Mouse (Mus musculus) hematopoietic multipotent progenitor cell, adult 10-12 weeks (in vitro differentiated cells): ENCODE data around the gene Mrps22. TPM values are rescaled to one million over a fixed set of nuclear protein-coding genes. Genes with fewer than 3 reads are reported as not detected.

ENCODE experiments used
- polyA plus RNA-seq: library from polyadenylated mRNA; stranded (reverse); fragments of >175 nt; gene quantifications from 2 replicates; pipeline ENCODE4 v1.2.3, GENCODE M21; 2012; ENCODE audit warnings: low replicate concordance

Mrps22 gene
- 8.3 and 10.7 TPM in 2 replicates for polyA plus RNA-seq

GRCm38 (mm10) chr9:98601156-98601836 is at the start of gene Mrps22:
Gene Mrps22, minus strand, starts transcription at chr9:98601660.

GRCm38 (mm10) chr9:98563137-98564126 is 38.0 kb downstream of the Mrps22 start, which contains the start of gene Copb2:
Gene Copb2, plus strand, starts transcription at chr9:98563721.

Other genes starting within 250 kb of the Mrps22 start
- gene Rbp1, start 178.7 kb downstream of the Mrps22 start, polyA plus RNA-seq = 0.16 and 0.49 TPM in 2 replicates
- not detected in 2 replicates for gene Rbp2, start 115.5 kb downstream of the Mrps22 start, polyA plus RNA-seq
- gene Copb2, start 37.9 kb downstream of the Mrps22 start, polyA plus RNA-seq = 4.4 and 7.4 TPM in 2 replicates
- not detected in 2 replicates for gene Prr23a1, start 240.8 kb upstream of the Mrps22 start, polyA plus RNA-seq